Comparison of ENCODE assay signal across 8 mouse cellular contexts in the genomic region with DNA sequence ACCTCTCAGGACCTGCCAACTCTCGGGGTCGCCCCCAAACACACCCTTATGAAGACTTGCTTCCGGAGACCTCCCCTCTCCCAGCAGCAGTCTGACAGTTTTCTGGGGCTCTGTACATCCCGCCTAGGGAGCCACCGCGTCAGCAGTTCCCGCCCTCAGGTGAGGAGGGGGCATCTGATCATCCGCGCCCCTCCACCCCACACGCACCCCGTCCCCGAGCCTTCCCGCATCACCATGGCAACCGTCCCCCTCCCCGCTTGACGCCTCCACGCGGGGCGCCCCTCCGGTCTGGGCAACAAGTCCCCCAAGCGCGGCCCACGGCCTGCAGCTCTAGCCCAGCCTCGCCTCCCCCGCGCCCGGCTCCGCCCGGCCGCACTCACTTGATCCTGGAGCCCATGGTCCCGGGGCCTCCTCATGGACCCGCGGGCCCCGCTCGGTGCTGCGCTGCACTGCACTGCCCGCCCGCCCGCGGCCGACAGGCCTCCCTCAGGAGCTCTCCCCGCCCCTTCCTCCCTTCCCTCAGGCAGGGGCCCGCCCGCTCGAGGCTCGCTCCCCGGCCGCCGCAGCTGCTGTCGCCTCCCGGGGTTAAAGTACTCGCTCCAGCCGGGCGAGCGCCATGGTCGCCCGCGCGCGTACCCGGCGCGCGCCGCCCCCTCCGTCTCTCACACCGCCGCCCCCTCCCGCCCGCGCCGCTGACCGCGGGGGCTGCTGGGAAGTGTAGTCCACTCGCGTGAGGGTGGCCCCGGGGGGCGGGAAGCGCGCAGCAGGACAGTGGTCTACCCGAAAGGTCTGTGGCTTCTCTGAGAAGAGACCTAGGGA. TPM values are rescaled to one million over a fixed set of nuclear protein-coding genes. Genes with fewer than 3 reads are reported as not detected.
DNase-seq lines count a peak whose midpoint lies in the region; ATAC-seq lines count a peak whose summit lies in the region.

Dennd1a (minus strand) TSS at position 658 of the 819 bp plus-strand sequence.

- H3K4me1 ChIP-seq in megakaryocyte, embryonic 14.5 days: peaks cover 34% of the 10 kb centered on the region

- peak; percentile 81 for ATAC-seq in common myeloid progenitor, adult 5-6 weeks (replicated peaks; ENCODE audit: low read depth, poor library complexity, severe bottlenecking)

- H3K36me3 ChIP-seq in megakaryocyte, embryonic 14.5 days (replicated peaks; ENCODE audit: low read length): no peaks in the 10 kb centered on the region

- H3K4me3 ChIP-seq in megakaryocyte, embryonic 14.5 days (replicated peaks): peak within 1 kb of the TSS; percentile 96

- H3K9me3 ChIP-seq in megakaryocyte, embryonic 14.5 days: no peaks in the 10 kb centered on the region

- DNase-seq in ZHBTc4 (ENCODE audit: low read depth, low spot score): peak; percentile 92
- DNase-seq in gastrocnemius, adult 8-10 months (ENCODE audit: low spot score in 2 of 2): peak; percentile 81 to 82
- peak; percentile 33 for DNase-seq in hindlimb bud, embryonic 11.5 days (ENCODE audit: extremely low spot score, low read depth, low spot score)
- DNase-seq in left cerebral cortex, adult 8-10 months (ENCODE audit: low spot score in 2 of 2): peak; percentile 77
- DNase-seq in right cerebral cortex, postnatal 10 days (ENCODE audit: low spot score in 2 of 2): peak; percentile 90
- peak; percentile 70 for DNase-seq in urinary bladder, postnatal 25 days (ENCODE audit: low spot score)

- no peaks in the 10 kb centered on the region for H3K27me3 ChIP-seq in megakaryocyte, embryonic 14.5 days (replicated peaks)

RNA-seq across cellular contexts. Expression of gene Dennd1a, which starts in this region (rescaled TPM):
- 22.5 and 34.2 TPM in 2 replicates for total RNA-seq in common myeloid progenitor, adult 5-6 weeks (2017)
- total RNA-seq in gastrocnemius, adult 8-10 months (2022): 10 to 100 TPM; 33.8 to 40.0 (median 37.8) TPM
- total RNA-seq in left cerebral cortex, adult 8-10 months (2022): 10 to 100 TPM; 80.4 to 89.2 (median 83.8) TPM
- 25.6 and 36.1 TPM in 2 replicates for polyA plus RNA-seq in megakaryocyte, embryonic 14.5 days (2012; ENCODE audit: insufficient read depth, low replicate concordance)

Comparison
In these comparisons a context has a peak if more than half of its experiments do, and no peak if none do; other contexts are left out.
1. Peak in every context shown above with its lines: DNase-seq, ATAC-seq and H3K4me3 ChIP-seq.
2. DNase-seq: peak in every context shown above with its lines; median percentile 92 in ZHBTc4; 90 in right cerebral cortex, postnatal 10 days; 82 in gastrocnemius, adult 8-10 months; 77 in left cerebral cortex, adult 8-10 months; 70 in urinary bladder, postnatal 25 days; 33 in hindlimb bud, embryonic 11.5 days.